Mouse (Mus musculus) cortical plate, adult 2 months (tissue): ENCODE data around the gene Cdkn3.

ENCODE experiments used
- CTCF ChIP-seq: fragments of 200-500 bp; IDR thresholded peaks from 2 replicates; pipeline ENCODE4 v1.5.1; 2011; ENCODE audit warnings: mild to moderate bottlenecking, control low read depth, low read length; ENCODE audit not compliant: insufficient read depth; ENCODE audit errors: extremely low read depth
- POLR2A ChIP-seq: fragments of 200-500 bp; IDR thresholded peaks from 2 replicates; pipeline ENCODE4 v1.6.1; 2011; ENCODE audit warnings: mild to moderate bottlenecking, low read length, control low read depth; ENCODE audit not compliant: insufficient read depth; ENCODE audit errors: extremely low read depth

DNA sequence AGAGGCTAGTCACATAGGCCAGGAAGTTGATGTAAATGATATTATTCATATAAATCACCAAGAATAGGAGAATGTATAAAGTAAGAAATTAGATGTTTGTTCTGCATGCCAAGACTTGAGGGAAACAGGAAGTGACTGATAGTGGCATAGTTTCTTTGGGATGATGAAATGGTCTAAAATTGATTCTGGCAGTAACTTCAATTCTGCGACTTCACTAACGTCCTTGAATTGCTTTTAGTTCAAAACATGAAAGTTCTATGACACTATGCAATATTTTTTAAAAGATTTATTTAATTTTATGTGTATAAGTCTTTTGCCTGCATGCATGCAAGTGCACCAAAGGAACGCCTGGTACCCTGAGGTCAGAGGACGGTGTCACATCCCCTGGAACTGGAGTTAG is 42.9 kb downstream of the Cdkn3 start:
- TF ChIP-seq CTCF = no peak
- no peak for TF ChIP-seq POLR2A
